Mouse (Mus musculus) lung, adult 2 months (tissue): Measurements from ENCODE around the gene Ssr2.

Experiments used
- CTCF ChIP-seq: fragments of 200-500 bp; IDR thresholded peaks from 2 replicates; pipeline ENCODE4 v1.5.1; 2011; ENCODE audit warnings: mild to moderate bottlenecking, low read length, control low read depth; ENCODE audit not compliant: insufficient read depth
- POLR2A ChIP-seq: fragments of 200-500 bp; IDR thresholded peaks from 2 replicates; pipeline ENCODE4 v1.6.1; 2011; ENCODE audit warnings: low read depth, mild to moderate bottlenecking, control low read depth, low read length, borderline replicate concordance; ENCODE audit errors: extremely low read depth

DNA sequence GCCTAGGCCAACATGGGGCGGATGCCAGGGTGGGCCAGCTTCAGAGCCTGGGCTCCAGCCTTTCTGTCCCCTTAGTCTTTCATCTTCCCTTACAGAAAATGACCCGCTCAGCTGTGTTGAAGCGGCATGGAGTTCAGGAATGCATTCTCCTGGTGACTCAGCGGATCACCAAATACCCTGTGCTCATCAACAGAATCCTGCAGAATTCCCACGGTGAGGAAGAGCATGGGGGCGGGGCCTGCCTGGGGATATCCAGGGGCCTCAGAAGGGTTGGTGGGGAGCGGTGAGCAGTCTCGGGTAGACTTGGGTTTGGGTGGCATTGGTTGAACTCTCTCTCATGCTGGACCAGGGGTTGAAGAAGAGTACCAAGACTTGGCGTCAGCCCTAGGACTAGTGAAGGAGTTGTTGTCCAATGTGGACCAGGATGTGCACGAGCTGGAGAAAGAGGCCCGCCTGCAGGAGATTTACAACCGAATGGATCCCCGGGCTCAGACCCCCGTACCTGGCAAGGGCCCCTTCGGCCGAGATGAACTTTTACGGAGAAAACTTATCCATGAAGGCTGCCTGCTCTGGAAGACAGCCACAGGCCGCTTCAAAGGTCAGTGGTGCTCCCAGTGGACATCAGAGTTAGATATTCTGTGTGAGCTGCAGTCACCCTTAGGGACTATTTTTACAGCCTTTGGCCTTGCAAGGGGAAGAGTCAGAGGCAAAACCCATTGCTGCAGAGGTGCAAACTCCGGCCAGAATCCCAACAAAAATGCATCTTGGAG lies 60.0 kb downstream of the Ssr2 start:
- TF ChIP-seq CTCF (no peak), POLR2A (no peak)
